Mouse (Mus musculus) left cerebral cortex, adult 18-20 months (tissue): ENCODE measurements around the gene Ptp4a2. TPM values are rescaled to one million over a fixed set of nuclear protein-coding genes. Genes with fewer than 3 reads are reported as not detected.
"Not testable (repeated sequence)": the region's sequence is repeated elsewhere in the genome, so short reads cannot be mapped to it uniquely, and the experiment has no call there.

Source experiments
- DNase-seq, 2 experiments: peaks; one replicate each; pipeline ENCODE4 v3.0.0; 2021 to 2022; ENCODE audit warnings: low spot score in 2 of 2, mixed read lengths in 1 of 2
- microRNA-seq, 2 experiments: library from miRNA; unstranded; fragments of <30 nt; microRNA quantifications; one replicate each; pipeline ENCODE4 v1.2.0; 2021
- total RNA-seq, 2 experiments: library from RNA; stranded (reverse); gene quantifications; 2 replicates each; pipeline ENCODE4 v1.2.3; 2021

Ptp4a2 gene
- total RNA-seq, 2 experiments from 2014 or later = 137 to 141 TPM

DNA sequence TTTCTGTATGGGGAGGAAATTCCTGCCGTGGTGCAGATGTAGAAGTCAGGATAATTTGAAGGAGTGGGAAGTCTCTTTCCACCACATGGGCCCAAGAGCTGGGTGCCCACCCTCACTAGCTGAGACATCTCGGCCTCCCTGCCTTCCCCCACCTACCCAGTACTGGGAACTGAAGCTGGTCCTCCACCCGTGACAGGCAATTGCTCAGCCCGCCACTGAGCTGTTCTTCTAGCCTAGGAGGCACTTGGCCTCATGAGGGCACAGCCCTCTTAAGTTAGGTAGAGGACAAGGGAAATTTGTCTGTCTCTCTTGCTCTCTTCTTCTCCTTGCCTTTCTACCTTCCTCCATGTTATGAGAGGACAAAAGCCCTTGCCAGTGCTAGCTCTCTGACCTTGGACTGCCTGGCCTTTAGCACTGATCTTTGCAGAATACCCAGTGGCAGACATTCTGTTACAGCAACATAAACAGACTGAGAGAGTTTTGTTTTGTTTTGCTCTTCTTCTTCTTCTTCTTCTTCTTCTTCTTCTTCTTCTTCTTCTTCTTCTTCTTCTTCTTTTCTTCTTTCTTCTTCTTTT, 68.3 kb downstream of the Ptp4a2 start:
- peak in 1 of 2 experiments; percentile 1 for DNase-seq

DNA sequence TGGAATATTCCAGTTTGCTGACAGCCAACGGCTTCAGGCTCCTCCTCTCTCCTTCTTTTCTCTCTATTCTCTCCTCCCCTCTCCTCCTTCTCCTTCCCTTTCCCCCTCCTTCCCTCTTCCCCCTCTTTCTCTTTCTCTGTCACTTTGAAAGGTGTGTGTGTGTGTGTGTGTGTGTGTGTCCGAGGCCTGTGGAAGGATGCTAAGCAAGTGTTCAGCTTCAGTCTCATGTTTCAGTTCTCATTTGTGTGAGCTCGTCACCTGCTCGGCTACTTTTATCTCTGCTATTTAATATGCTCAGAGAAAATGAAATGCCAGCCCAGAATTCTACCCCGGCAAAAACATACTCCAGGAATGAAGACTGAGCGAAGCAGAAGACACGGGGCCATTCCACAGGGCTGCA, 69.6 kb downstream of the Ptp4a2 start:
- peak in 1 of 2 experiments; percentile 0 for DNase-seq

DNA sequence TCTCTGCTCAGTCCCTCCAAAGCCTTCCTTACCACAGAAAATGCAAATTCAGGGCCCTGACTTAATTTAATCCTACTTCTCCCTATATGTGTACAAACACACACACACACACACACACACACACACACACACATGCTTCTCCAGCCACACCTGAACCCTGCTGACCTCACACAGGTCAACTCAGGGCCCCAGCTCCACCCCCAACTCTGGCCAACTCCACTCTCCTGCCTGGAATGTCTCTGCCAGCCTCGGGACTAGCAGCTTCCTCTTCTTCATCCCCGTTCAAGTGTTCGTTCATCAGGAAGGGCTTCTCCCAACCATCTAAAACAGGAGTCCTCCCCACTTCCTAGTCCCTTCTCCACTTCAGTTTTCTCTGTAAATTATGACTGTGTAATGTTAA, 70.6 kb downstream of the Ptp4a2 start:
- peak in 1 of 2 experiments; percentile 1 for DNase-seq

DNA sequence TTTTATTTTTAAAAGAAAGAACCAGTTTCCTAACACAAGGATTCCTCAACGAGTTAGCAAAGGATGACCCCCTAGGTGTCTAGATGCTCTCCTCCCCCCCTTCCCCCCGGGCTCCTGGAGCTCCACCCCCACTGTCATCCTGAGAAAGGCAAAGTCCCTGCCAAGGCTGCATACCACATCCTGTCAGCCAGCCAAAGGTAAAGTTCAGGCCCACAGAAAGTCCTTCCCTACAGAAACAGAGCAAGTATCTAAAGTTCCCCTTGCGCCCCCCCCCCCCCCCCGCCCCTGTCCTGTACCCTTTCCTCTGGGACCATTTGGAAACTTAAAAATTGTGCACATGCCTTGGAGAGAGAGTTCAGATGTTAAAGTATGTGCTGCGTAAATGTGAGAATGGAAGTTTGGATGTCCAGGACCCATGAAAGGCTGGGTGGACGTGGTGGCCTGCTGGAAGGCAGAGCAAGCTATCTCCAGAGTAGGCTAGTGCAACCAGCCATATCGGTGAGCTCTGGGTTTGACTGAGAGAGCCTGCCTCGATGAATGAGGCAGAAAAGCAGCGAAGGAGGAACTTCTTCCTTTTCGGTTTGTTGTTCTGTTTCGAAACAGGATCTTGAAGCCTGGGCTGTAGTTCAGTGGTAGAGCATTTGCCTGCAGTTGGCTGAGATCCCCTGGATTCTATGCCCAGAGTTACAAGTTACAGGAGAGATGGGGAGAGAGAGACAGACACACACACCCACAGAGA, 71.7 kb downstream of the Ptp4a2 start:
- DNase-seq = peak; percentile 31 to 36

DNA sequence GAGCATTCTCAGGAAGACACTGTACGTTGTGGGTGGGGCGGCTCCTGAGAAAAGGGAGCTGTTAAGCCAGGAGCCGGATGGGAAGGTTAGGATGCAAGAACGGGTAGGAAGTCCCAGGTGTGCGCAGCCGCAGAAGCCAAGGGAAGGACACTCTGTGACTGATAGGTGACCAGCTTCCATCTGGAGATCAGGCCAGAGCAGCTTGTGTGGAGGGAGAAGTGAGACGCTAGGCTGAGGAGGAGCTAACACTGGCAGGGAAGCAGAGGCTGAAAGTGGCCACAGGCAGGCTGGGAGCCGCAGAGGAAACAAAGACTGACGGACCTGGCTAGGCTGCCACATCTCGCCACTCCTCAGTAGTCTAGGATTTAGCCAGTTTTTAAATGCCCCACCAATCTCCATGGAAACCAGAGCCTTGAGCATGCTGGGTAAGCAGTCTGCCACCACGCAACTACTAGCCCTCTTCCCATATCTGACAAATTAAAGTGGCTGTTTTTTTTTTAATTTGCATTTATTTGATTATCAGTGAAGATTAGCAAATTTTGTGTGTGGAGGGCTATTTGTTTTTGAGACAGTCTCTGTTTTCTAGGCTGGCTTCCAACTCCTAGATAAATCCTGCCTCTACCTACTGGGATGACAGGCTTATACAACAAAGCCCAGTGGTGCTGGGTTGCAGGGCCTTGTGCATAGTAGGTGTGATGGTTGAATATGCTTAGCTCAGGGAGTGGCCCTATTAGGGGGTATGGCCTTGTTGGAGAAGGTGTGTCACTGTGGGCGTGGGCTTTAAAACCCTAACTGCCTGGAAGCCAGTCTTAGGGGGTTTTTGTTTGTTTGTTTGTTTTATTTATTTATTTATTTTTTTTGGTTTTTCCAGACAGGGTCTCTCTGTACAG, 73.3 kb downstream of the Ptp4a2 start:
- peak; percentile 31 to 40 for DNase-seq

DNA sequence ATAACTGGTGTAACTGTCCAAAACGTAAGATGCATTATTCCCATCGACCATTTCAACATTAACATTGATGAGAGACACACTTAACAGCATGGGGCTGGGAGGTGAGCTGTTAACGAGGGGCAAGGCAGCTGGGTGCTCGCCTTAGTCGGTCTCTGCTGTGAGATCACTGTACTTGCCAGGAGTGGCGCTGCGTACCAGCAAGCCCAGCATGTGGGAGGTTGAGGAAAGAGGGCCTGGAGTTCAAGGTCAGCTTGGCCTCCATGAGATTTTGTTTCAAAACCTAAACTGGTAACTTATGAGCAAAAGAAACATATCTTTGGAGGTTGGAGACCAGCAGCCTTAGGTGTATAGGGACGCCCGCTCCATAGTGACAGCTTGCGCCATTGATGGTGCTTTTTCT, 78.6 kb downstream of the Ptp4a2 start:
- no peak for DNase-seq

DNA sequence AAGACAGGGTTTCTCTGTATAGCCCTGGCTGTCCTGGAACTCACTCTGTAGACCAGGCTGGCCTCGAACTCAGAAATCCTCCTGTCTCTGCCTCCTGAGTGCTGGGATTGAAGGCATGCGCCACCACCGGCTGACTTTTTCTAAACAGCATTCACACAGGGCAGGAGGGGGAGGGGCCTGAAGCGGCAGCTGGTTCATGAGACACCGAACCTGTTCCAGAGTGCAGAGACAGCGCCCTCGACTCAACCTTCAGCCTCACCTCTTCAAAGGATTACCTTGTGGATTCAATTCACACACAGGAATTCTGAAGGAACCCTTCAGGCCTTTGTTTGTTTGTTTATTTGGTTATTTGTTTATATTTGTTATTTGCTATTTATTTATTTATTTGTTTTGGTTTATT, 79.1 kb downstream of the Ptp4a2 start:
- no peak for DNase-seq

DNA sequence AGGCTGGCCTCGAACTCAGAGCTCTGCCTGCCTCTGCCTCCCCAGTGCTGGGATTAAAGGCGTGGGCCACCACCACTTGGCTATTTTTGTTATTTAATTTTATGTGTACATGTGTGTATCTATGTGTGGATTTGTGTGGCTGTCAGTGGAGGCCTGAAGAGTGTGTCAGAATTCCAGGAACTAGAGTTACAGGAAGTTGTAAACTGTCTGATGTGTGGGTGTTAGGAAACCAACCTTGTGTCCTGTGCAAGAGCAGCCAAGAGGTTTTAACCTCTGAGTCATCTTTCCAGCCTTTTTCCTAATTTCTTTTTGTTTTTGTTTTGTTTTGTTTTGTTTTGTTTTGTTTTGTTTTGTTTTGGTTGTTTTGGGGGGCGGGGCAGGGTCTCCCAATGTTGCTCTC, 83.8 kb downstream of the Ptp4a2 start:
- no peak for DNase-seq

DNA sequence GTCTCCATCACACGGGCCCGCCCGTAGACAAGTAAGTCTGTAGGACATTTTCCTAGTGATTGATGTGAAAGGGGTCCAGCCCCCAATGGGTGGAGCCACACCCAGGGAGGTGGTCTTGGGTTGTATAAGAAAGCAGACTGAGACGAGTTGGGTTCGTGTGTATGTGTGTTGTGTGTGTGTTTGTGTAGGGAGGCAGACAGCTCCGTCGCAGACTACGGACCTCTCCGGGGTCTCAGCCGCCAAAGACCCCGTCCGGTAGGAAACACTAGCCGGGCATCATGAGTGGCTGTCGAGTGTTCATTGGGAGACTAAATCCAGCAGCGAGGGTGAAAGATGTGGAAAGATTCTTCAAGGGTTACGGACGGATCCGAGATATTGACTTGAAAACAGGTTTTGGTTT, 87.8 kb downstream of the Ptp4a2 start:
- DNase-seq = not testable (repeated sequence)

Small RNAs within 50 kb of the gene (microRNA-seq; reads per million reads assigned to microRNA genes)
- gene Gm28017 = 0 reads per million in 2 experiments

Other genes starting within 250 kb of the Ptp4a2 start
- gene Lck, start 237.6 kb upstream of the Ptp4a2 start, total RNA-seq = 1 to 10 TPM; 1.2 to 4.4 TPM
- gene Fam167b, start 232.7 kb upstream of the Ptp4a2 start, total RNA-seq = under 1 TPM in 1 of 2 experiments, not detected in 1; 0.46 TPM
- 100 to 1,000 TPM; 124 to 128 TPM for gene Eif3i, start 210.6 kb upstream of the Ptp4a2 start, total RNA-seq
- 10 to 100 TPM; 89.2 to 90.1 TPM for gene Tmem234, start 210.6 kb upstream of the Ptp4a2 start, total RNA-seq
- gene Dcdc2b, start 197.0 kb upstream of the Ptp4a2 start, total RNA-seq = 1 to 10 TPM; 4.1 to 4.5 TPM
- gene Iqcc, start 192.1 kb upstream of the Ptp4a2 start, total RNA-seq = 10 to 100 TPM; 25.9 to 27.2 TPM
- 10 to 100 TPM; 45.9 to 53.5 TPM for gene Ccdc28b, start 187.3 kb upstream of the Ptp4a2 start, total RNA-seq
- gene Txlna, start 170.2 kb upstream of the Ptp4a2 start, total RNA-seq = 10 to 100 TPM; 41.2 to 42.4 TPM
- gene Kpna6, start 138.5 kb upstream of the Ptp4a2 start, total RNA-seq = 10 to 100 TPM; 91.4 to 93.4 TPM
- 10 to 100 TPM; 14.5 to 14.9 TPM for gene Tmem39b, start 114.4 kb upstream of the Ptp4a2 start, total RNA-seq
- 10 to 100 TPM; 92.3 to 98.4 TPM for gene Khdrbs1, start 68.9 kb upstream of the Ptp4a2 start, total RNA-seq
- under 1 TPM; 0.49 to 0.59 TPM for gene Spocd1, start 118.0 kb downstream of the Ptp4a2 start, total RNA-seq
- gene Adgrb2, start 173.7 kb downstream of the Ptp4a2 start, total RNA-seq = 100 to 1,000 TPM; 366 to 382 TPM
- gene Col16a1, start 236.6 kb downstream of the Ptp4a2 start, total RNA-seq = 10 to 100 TPM; 14.6 to 15.8 TPM